Mouse (Mus musculus) heart, embryonic 16.5 days (tissue): Measurements from ENCODE around the gene Lrrc25. TPM values are rescaled to one million over a fixed set of nuclear protein-coding genes. Genes with fewer than 3 reads are reported as not detected.

Experiments used
- ATAC-seq: fragments of 200-750 bp; cut with Nextera tagmentation; replicated peaks from 2 replicates; pipeline ENCODE4 v1.8.0; 2017; ENCODE audit warnings: moderate number of reproducible peaks; ENCODE audit not compliant: insufficient read depth, low FRiP score; ENCODE audit errors: extremely low read depth
- H3K27ac ChIP-seq: fragments of 300-500 bp; sonication (generic); 2 replicates; pipeline ENCODE4 v1.5.1; 2014; ENCODE audit warnings: mild to moderate bottlenecking, low read length, control low read depth, moderate library complexity
- H3K27me3 ChIP-seq: fragments of 300-500 bp; sonication (generic); 2 replicates; pipeline ENCODE4 v1.6.1; 2014; ENCODE audit warnings: low read length, mixed read lengths; ENCODE audit not compliant: control insufficient read depth, insufficient read depth
- H3K36me3 ChIP-seq: fragments of 300-500 bp; sonication (generic); 2 replicates; pipeline ENCODE4 v1.6.1; 2014; ENCODE audit not compliant: control insufficient read depth, insufficient read depth
- H3K4me1 ChIP-seq: fragments of 300-500 bp; sonication (generic); 2 replicates; pipeline ENCODE4 v1.6.1; 2014; ENCODE audit warnings: low read length, mixed read lengths; ENCODE audit not compliant: control insufficient read depth, insufficient read depth
- H3K4me2 ChIP-seq: fragments of 300-500 bp; sonication (generic); 2 replicates; pipeline ENCODE4 v1.6.1; 2014; ENCODE audit warnings: low read depth, mild to moderate bottlenecking, control low read depth, low read length
- H3K4me3 ChIP-seq: fragments of 300-500 bp; sonication (generic); 2 replicates; pipeline ENCODE4 v1.5.1; 2014; ENCODE audit warnings: mild to moderate bottlenecking, control low read depth, low read length
- H3K9ac ChIP-seq: fragments of 300-500 bp; sonication (generic); 2 replicates; pipeline ENCODE4 v1.6.1; 2014; ENCODE audit warnings: low read length, control low read depth
- H3K9me3 ChIP-seq: fragments of 300-500 bp; sonication (generic); replicated peaks from 2 replicates; pipeline ENCODE4 v1.6.1; 2016; ENCODE audit warnings: low read length; ENCODE audit not compliant: control insufficient read depth
- WGBS: fragments of 180-500 bp; shearing (Covaris S2); extraction: QIAGEN DNeasy Blood & Tissue Kit; methylation state at CpG from one replicate; pipeline ENCODE4 v1.1.7; 2014; 5-methylcytosine and 5-hydroxymethylcytosine counted together
- polyA plus RNA-seq: library from polyadenylated mRNA; unstranded; fragments of >200 nt; fragmentation: Nextera tagmentation; extraction: Ambion mirVana; gene quantifications from 2 replicates; pipeline ENCODE4 v1.2.1, GENCODE M21; 2015

Gene Lrrc25
- polyA plus RNA-seq, 1 experiment from 2014 or later: 1.8 TPM

GRCm38 (mm10) chr8:70648164-70648442 is 32.1 kb downstream of the Lrrc25 start:
- Histone ChIP-seq H3K4me1 (peaks cover 47% of the 10 kb centered on the region), H3K9ac (peak overlapping the region; percentile 63), H3K9me3 (no peaks in the 10 kb centered on the region), H3K4me3 (no peak overlapping the region), H3K27ac (peak overlapping the region; percentile 88), H3K27me3 (no peaks in the 10 kb centered on the region), H3K4me2 (no peak overlapping the region), H3K36me3 (peaks cover 25% of the 10 kb centered on the region)
- no peak for ATAC-seq
- whole genome bisulfite sequencing: 38% methylated on average over 1 of the region's 1 CpGs

- peak; percentile 8; the same call in 1 of the 2 replicates for ATAC-seq
- peak overlapping the region; percentile 88 for H3K27ac ChIP-seq
- H3K9ac ChIP-seq: peak overlapping the region; percentile 28
Measured at GRCm38 (mm10) chr8:70648921-70649320, 33.0 kb downstream of the Lrrc25 start.

GRCm38 (mm10) chr8:70649324-70649723 is 33.4 kb downstream of the Lrrc25 start:
- Histone ChIP-seq H3K9ac (no peak overlapping the region; the same call in 1 of the 2 replicates), H3K4me3 (no peak overlapping the region), H3K27ac (peak overlapping the region; percentile 89), H3K4me2 (0 out of 2 replicates have a peak overlapping the region, but pooled peaks have one; percentile 5), H3K9me3 (no peaks in the 10 kb centered on the region), H3K4me1 (peaks cover 47% of the 10 kb centered on the region), H3K36me3 (peaks cover 25% of the 10 kb centered on the region), H3K27me3 (no peaks in the 10 kb centered on the region)
- ATAC-seq: peak; percentile 87
- WGBS: 24% methylated on average over 4 of the region's 4 CpGs

More at GRCm38 (mm10) chr8:70648921-70649320, 33.0 kb downstream of the Lrrc25 start:
- 0 out of 2 replicates have a peak overlapping the region, but pooled peaks have one; percentile 5 for H3K4me2 ChIP-seq
- H3K27me3 ChIP-seq: no peaks in the 10 kb centered on the region
- H3K9me3 ChIP-seq: no peaks in the 10 kb centered on the region
- WGBS: 46% methylated on average over 3 of the region's 3 CpGs
- H3K4me3 ChIP-seq: no peak overlapping the region
- peaks cover 25% of the 10 kb centered on the region for H3K36me3 ChIP-seq
- H3K4me1 ChIP-seq: peaks cover 47% of the 10 kb centered on the region

DNA sequence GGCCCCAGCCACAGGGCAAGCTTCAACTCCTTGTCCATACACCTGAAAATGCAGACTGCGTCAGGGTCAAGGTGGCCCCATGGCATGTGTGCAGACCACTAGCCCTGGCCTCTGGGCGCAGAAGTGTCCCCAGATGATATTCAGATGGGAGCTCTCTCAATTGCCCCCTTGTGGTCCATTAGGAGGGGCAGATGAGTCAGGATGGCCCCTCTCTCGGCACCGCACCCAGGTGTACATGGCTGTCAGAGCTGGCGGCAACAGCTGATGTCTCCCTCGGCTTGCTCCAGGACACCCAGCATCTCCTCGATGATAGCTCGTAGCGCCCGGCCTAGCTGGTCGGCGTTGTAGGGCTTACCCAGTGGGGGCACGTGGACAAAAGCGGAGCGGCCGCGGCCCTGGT is 34.4 kb downstream of the Lrrc25 start:
- Histone ChIP-seq H3K4me3 (no peak overlapping the region), H3K27me3 (no peaks in the 10 kb centered on the region), H3K27ac (no peak overlapping the region), H3K9ac (no peak overlapping the region), H3K36me3 (peaks cover 30% of the 10 kb centered on the region), H3K4me1 (peaks cover 45% of the 10 kb centered on the region), H3K9me3 (no peaks in the 10 kb centered on the region), H3K4me2 (no peak overlapping the region)
- no peak for ATAC-seq
- WGBS: 91% methylated on average over 17 of the region's 17 CpGs

GRCm38 (mm10) chr8:70653226-70653625 is 37.3 kb downstream of the Lrrc25 start:
- 72% methylated on average over 2 of the region's 2 CpGs for WGBS
- no peak overlapping the region for H3K27ac ChIP-seq
- no peak overlapping the region for H3K9ac ChIP-seq
- H3K4me3 ChIP-seq: no peak overlapping the region
- no peaks in the 10 kb centered on the region for H3K27me3 ChIP-seq
- peaks cover 28% of the 10 kb centered on the region for H3K4me1 ChIP-seq
- H3K36me3 ChIP-seq: peaks cover 42% of the 10 kb centered on the region
- ATAC-seq: no peak
- no peaks in the 10 kb centered on the region for H3K9me3 ChIP-seq
- H3K4me2 ChIP-seq: no peak overlapping the region

GRCm38 (mm10) chr8:70654121-70654520 is 38.2 kb downstream of the Lrrc25 start:
- Histone ChIP-seq H3K9ac (no peak overlapping the region), H3K4me2 (no peak overlapping the region), H3K4me3 (no peak overlapping the region), H3K36me3 (peaks cover 42% of the 10 kb centered on the region), H3K27ac (no peak overlapping the region), H3K27me3 (no peaks in the 10 kb centered on the region), H3K4me1 (peaks cover 27% of the 10 kb centered on the region), H3K9me3 (no peaks in the 10 kb centered on the region)
- ATAC-seq: no peak
- WGBS: 69% methylated on average over 1 of the region's 1 CpGs

GRCm38 (mm10) chr8:70655469-70655868 is 39.5 kb downstream of the Lrrc25 start:
- Histone ChIP-seq H3K36me3 (peaks cover 36% of the 10 kb centered on the region), H3K9ac (no peak overlapping the region), H3K27ac (no peak overlapping the region), H3K27me3 (no peaks in the 10 kb centered on the region), H3K4me3 (no peak overlapping the region), H3K4me1 (peaks cover 20% of the 10 kb centered on the region), H3K4me2 (no peak overlapping the region), H3K9me3 (no peaks in the 10 kb centered on the region)
- 66% methylated on average over 2 of the region's 2 CpGs for WGBS
- ATAC-seq: no peak

DNA sequence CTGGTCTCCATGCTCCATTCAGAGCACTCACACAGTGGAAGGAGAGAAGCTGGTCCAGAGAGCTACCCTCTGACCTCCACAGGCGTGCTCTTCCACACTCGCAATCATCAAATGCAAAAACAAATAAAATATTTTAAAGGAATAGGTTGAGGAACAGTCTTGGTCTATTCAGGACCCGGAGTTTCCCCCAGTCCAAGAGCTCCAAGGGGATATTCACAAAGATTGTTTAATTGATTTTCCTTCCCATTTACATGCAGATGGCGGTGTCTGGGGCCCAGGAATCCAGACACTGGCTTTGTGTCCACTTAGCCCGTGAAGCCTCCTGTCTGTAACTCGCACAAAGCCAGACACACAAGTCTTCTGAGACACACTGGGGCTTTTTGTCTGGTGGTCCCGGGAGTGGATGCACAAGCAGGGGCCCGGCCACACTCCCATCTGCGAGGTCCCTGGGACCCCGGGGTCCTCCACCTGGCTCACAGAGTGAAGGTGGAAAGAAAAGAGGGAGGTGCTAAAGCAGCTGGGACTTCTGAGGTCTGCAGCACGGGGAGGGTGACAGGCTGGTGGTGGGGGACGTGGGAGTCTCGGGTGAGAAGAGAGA is 40.3 kb downstream of the Lrrc25 start:
- Histone ChIP-seq H3K36me3 (peaks cover 28% of the 10 kb centered on the region), H3K4me3 (no peak overlapping the region), H3K9ac (no peak overlapping the region), H3K4me1 (peaks cover 22% of the 10 kb centered on the region), H3K27me3 (no peaks in the 10 kb centered on the region), H3K4me2 (no peak overlapping the region), H3K27ac (no peak overlapping the region), H3K9me3 (no peaks in the 10 kb centered on the region)
- 83% methylated on average over 13 of the region's 13 CpGs for WGBS
- no peak for ATAC-seq

DNA sequence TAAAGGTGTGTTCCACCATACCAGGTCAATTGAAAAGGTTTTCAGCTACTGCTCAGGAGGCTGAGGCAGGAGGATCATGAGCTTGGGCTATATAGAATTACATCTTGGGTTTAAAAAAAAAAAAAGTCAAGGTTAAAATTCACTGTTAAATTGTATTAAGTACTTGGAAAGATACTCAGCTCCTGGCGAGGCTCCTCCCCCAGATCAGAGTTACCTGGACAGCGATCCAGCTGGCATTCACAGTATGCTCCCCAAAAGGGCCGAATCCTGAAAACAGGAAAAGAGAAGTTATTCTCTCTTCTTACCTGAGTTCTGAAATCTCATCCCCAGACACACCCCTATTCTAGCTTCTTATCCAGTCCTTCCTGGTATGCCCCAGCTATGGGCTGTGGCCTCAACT is 41.3 kb downstream of the Lrrc25 start:
- Histone ChIP-seq H3K36me3 (peaks cover 18% of the 10 kb centered on the region), H3K9me3 (no peaks in the 10 kb centered on the region), H3K4me3 (no peak overlapping the region), H3K27ac (no peak overlapping the region), H3K9ac (no peak overlapping the region; the same call in 1 of the 2 replicates), H3K27me3 (no peaks in the 10 kb centered on the region), H3K4me2 (no peak overlapping the region), H3K4me1 (peaks cover 22% of the 10 kb centered on the region)
- 96% methylated on average over 3 of the region's 3 CpGs for WGBS
- no peak for ATAC-seq
